ENCODE assay signal across 21 mouse cellular contexts in the genomic region with DNA sequence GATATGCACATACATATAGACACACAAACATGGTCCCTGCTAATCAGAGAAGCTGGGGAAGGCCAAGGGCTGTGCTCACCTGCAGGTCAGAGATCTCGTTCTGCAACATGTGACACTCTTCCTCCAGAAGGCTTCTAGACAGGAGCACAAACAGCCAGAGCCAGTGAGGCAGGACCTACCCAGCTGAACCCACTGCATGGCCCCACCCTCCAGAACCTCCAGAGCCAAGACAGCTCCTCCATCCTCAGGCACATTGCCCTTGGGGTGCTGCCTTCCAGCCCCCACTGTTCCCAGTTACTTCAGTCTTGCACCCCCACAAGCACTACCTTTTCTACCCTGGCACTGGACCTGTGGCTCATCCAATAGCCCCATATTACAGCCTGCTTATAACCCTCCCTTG. TPM values are rescaled to one million over a fixed set of nuclear protein-coding genes. Genes with fewer than 3 reads are reported as not detected.
"Had no signal": no experiment of that assay in that cellular context is flagged by ENCODE, and none has a peak within 500 bp of the region (broad histone marks: within the 10 kb centered on the region; RNA-seq: fewer than 3 reads in every experiment).

No protein-coding gene starts in this region.

- H3K27me3 ChIP-seq: intestine, embryonic 15.5 days; kidney, embryonic 15.5 days; limb, embryonic 12.5 days had no signal

- H3K27ac ChIP-seq: intestine, embryonic 15.5 days; kidney, embryonic 15.5 days; limb, embryonic 12.5 days; limb, embryonic 15.5 days; neural tube, embryonic 13.5 days; stomach, embryonic 15.5 days had no signal

- H3K4me3 ChIP-seq: intestine, embryonic 15.5 days; kidney, embryonic 15.5 days; limb, embryonic 12.5 days; limb, embryonic 15.5 days; neural tube, embryonic 13.5 days; stomach, embryonic 15.5 days had no signal

- DNase-seq: kidney, adult 11 months; kidney, adult 8-10 months; kidney, postnatal 10 days; kidney, postnatal 36 days; left cerebral cortex, postnatal 4 days; lung, adult 2 months; lung, postnatal 14 days; lung, postnatal 4 days; midbrain, embryonic 14.5 days; right cerebral cortex, postnatal 4 days; thymus, postnatal 25 days had no signal

- H3K4me2 ChIP-seq: intestine, embryonic 15.5 days; kidney, embryonic 15.5 days; limb, embryonic 12.5 days; limb, embryonic 15.5 days; midbrain, embryonic 11.5 days; neural tube, embryonic 13.5 days; stomach, embryonic 15.5 days had no signal

- H3K9me3 ChIP-seq: intestine, embryonic 15.5 days; kidney, embryonic 15.5 days; limb, embryonic 12.5 days; limb, embryonic 15.5 days; neural tube, embryonic 13.5 days; stomach, embryonic 15.5 days had no signal

- H3K9ac ChIP-seq: intestine, embryonic 15.5 days; kidney, embryonic 15.5 days; limb, embryonic 12.5 days; limb, embryonic 15.5 days; neural tube, embryonic 13.5 days; stomach, embryonic 15.5 days had no signal

- ATAC-seq: intestine, embryonic 15.5 days had no signal

RNA-seq across cellular contexts. Expression of gene Ccdc24, which starts 1.9 kb away (rescaled TPM):
- total RNA-seq: megakaryocyte progenitor cell, adult 5-6 weeks; megakaryocyte-erythroid progenitor cell, adult 5-6 weeks; neutrophil, adult 5-6 weeks had no signal

RNA-seq across cellular contexts. Expression of gene B4galt2, which starts 12.8 kb away (rescaled TPM):
- total RNA-seq: megakaryocyte-erythroid progenitor cell, adult 5-6 weeks; neutrophil, adult 5-6 weeks had no signal

RNA-seq across cellular contexts. Expression of gene Slc6a9, which starts 36.1 kb away (rescaled TPM):
- total RNA-seq: neutrophil, adult 5-6 weeks had no signal
